Mouse (Mus musculus) embryonic facial prominence, embryonic 11.5 days (tissue): ENCODE results near the gene Nceh1. TPM values are rescaled to one million over a fixed set of nuclear protein-coding genes. Genes with fewer than 3 reads are reported as not detected.

Source experiments
- ATAC-seq: fragments of 200-750 bp; cut with Nextera tagmentation; replicated peaks from 2 replicates; pipeline ENCODE4 v1.8.0; 2017; ENCODE audit warnings: low read depth; ENCODE audit not compliant: insufficient number of reproducible peaks, low FRiP score, low TSS enrichment
- DNase-seq: peaks from one replicate; pipeline ENCODE4 v3.0.0-alpha.2; 2015; ENCODE audit warnings: low spot score
- H3K27ac ChIP-seq: fragments of 300-500 bp; sonication (generic); replicated peaks from 2 replicates; pipeline ENCODE4 v1.5.1; 2014; ENCODE audit warnings: mild to moderate bottlenecking, low read depth, low read length, control low read depth
- H3K27me3 ChIP-seq: fragments of 300-500 bp; sonication (generic); 2 replicates; pipeline ENCODE4 v1.6.1; 2014; ENCODE audit warnings: mild to moderate bottlenecking, low read length, moderate library complexity, mixed read lengths; ENCODE audit not compliant: control insufficient read depth, insufficient read depth
- H3K36me3 ChIP-seq: fragments of 300-500 bp; sonication (generic); replicated peaks from 2 replicates; pipeline ENCODE4 v1.6.1; 2014; ENCODE audit warnings: low read depth, mild to moderate bottlenecking, low read length, moderate library complexity, mixed read lengths; ENCODE audit not compliant: control insufficient read depth, insufficient read depth
- H3K4me1 ChIP-seq: fragments of 300-500 bp; sonication (generic); 2 replicates; pipeline ENCODE4 v1.6.1; 2014; ENCODE audit warnings: low read length, mixed read lengths; ENCODE audit not compliant: control insufficient read depth, insufficient read depth
- H3K4me2 ChIP-seq: fragments of 300-500 bp; sonication (generic); 2 replicates; pipeline ENCODE4 v1.6.1; 2014; ENCODE audit warnings: low read depth, mild to moderate bottlenecking, control low read depth, low read length, moderate library complexity
- H3K4me3 ChIP-seq: fragments of 300-500 bp; sonication (generic); 2 replicates; pipeline ENCODE4 v1.5.1; 2014; ENCODE audit warnings: low read depth, low read length, control low read depth
- H3K9ac ChIP-seq: fragments of 300-500 bp; sonication (generic); replicated peaks from 2 replicates; pipeline ENCODE4 v1.6.1; 2014; ENCODE audit warnings: mild to moderate bottlenecking, control low read depth, low read length
- H3K9me3 ChIP-seq: fragments of 300-500 bp; sonication (generic); replicated peaks from 2 replicates; pipeline ENCODE4 v1.6.1; 2016; ENCODE audit warnings: mild to moderate bottlenecking, low read length, inconsistent platforms, mixed read lengths; ENCODE audit not compliant: control insufficient read depth
- WGBS: fragments of 180-500 bp; shearing (Covaris S2); extraction: QIAGEN DNeasy Blood & Tissue Kit; methylation state at CpG from one replicate; pipeline ENCODE4 v1.1.7; 2014; 5-methylcytosine and 5-hydroxymethylcytosine counted together
- polyA plus RNA-seq: library from polyadenylated mRNA; unstranded; fragments of >200 nt; fragmentation: Nextera tagmentation; extraction: Ambion mirVana; gene quantifications from 2 replicates; pipeline ENCODE4 v1.2.1, GENCODE M21; 2014

Nceh1 gene
- polyA plus RNA-seq, 1 experiment from 2014 or later, result 2.2 TPM

- DNase-seq (no peak), ATAC-seq (no peak)
- no peak overlapping the region for H3K4me3 ChIP-seq
- H3K36me3 ChIP-seq, result no peaks in the 10 kb centered on the region
- 90% methylated on average over 5 of the region's 5 CpGs for WGBS
- no peaks in the 10 kb centered on the region for H3K4me1 ChIP-seq
- H3K27me3 ChIP-seq, result no peaks in the 10 kb centered on the region
- no peak overlapping the region for H3K27ac ChIP-seq
- H3K9me3 ChIP-seq, result no peaks in the 10 kb centered on the region
- no peak overlapping the region for H3K4me2 ChIP-seq
- no peak overlapping the region for H3K9ac ChIP-seq
Observed at GRCm38 (mm10) chr3:27330706-27331105, 147.9 kb downstream of the Nceh1 start.

Other genes starting within 250 kb of the Nceh1 start
- 83.5 and 93.7 TPM in 2 replicates for gene Ect2, start 29.1 kb upstream of the Nceh1 start, polyA plus RNA-seq
- gene Tnfsf10, start 134.1 kb downstream of the Nceh1 start, polyA plus RNA-seq, result not detected in 2 replicates
- not detected in 2 replicates for gene Ghsr, start 188.4 kb downstream of the Nceh1 start, polyA plus RNA-seq